Mouse (Mus musculus) liver, adult 2 months (tissue): Measurements from ENCODE around the gene Usp18.

Experiments used
- CTCF ChIP-seq: fragments of 200-500 bp; IDR thresholded peaks from 2 replicates; pipeline ENCODE4 v1.5.1; 2011; ENCODE audit warnings: low read depth, low read length, control low read depth
- POLR2A ChIP-seq: fragments of 200-500 bp; IDR thresholded peaks from 2 replicates; pipeline ENCODE4 v1.6.1; 2011; ENCODE audit warnings: low read length, control low read depth; ENCODE audit not compliant: insufficient read depth; ENCODE audit errors: extremely low read depth

DNA sequence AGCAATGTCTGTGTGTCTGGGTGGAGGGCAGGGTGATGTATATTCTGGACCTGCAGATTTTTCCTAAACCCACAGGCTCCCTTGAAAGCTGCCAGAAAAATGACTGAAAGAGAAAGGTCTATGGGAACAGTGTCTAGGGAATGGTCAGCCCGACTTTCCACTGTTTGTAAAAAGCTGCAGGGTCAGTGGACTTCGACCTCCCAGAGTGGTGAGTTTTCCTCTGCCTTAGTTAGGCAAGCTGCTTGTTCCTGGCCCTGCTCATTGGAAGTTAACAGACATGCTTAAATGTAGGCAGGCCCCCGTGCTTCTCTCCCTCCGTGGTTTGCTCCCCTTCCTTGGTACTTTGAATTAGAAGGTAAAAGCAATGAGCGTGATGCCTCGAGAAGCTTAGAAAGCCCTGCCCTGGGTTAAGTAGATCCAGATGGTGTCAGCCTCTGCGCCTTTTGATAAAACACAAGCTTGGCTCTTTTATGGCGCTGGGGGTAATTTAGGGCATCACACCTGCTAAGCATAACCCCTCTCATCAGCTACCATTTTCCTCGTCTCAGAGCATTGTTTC, 47.8 kb upstream of the Usp18 start:
- TF ChIP-seq CTCF (no peak), POLR2A (no peak)
